Mouse (Mus musculus): ENCODE measurements at regions not wholly inside any gene's neighbourhood (a gene's known extent, or its start where the extent isn't known, plus 50 kb on each side); places are given as distances from the start of the nearest gene placed in this dataset.

DNA sequence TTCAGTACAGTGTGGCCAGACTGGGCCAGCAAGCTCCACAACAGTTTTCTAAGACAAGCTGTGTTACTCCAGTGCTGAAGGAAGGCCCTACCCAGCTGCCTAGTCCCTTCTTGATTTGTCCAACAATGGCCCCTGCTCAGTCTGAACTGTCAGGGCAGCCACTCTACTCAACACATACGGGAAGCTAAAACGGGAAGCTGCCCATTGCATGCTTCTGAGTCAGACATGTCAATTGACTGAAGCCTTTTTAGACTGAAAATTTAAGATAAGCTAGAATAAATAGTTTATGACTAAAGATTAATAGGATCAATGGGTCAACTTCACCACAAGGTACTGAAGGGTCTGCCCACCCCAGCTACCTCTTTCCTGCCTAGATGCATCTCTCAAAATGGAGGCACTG is 181.4 kb upstream of the Cdyl start:
- DNase-seq: no peak

DNA sequence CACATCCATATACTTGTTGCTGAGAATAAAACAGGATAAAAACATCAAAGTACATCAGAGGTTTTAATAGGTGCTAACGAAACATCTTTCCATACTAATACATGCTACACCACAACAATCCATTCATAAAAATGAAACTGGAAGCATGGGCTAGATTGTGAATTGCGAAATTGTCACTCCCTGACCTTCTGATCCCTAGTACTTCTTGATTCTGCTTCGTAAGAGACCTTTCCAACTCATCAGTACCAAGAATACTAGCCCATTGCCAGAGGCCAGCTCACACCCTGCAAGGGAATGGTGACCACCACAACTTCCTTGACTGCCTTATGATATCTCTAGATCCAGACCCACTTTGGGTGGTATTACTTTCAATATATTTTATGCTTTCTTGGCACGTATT is 177.3 kb upstream of the Cdyl start:
- no peak for DNase-seq

DNA sequence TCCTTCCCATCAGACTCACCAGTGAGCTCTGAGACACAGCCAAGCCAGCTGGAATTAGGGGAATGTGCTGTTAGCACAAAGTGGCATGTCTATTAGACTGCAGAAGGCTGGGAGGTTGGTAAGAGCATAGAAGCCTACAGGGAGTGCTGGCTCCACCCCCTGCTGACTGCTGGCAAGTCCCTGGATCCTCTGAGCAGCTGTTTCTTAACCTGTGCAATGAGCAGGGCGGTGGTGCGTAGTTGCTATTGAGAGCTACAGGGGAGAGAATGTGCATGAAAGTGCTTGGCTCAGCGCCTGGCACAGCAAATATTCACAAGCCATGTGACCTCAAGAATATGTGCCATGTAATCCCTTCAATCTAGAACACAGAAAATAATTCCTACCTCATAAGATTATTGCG is 173.5 kb upstream of the Cdyl start:
- DNase-seq: peak; percentile 28

DNA sequence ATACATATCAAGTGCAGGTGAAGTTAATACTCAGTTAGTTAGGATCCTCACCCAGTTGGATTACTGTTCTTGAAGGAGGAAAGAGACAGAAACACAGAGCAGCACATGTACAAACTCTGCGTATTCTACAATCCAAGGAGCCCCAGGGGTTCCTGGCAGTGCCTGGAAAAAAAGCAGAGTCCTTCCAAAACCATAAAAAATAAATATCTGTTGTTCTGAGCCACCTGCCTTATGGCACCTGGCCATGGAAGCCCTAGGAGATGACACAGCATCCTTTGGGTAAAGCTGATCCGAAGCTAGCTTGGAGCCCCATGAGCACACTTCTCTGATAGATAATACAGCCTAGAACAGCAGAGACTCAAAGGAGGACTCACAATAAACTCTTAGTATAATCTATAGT is 159.9 kb upstream of the Cdyl start:
- no peak for DNase-seq

DNA sequence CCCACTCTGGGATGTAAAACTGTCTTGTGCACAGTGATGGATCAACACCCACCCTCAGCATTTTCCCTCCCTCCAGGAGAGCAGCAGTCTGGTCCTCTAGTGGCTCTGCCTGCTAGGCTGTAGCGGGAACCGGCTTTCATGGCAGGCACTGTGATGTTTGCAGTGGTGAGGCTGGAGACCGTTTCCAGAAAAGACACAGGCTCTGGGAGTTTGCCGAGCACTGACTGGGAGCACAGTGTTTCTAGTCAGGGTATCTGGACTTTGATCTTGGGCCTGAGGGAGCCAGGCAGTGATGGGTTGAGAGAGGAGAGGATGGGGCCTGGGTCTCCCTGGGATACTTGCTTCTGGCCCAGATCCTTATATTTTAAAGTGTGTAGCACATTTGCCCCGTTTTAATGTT is 158.7 kb upstream of the Cdyl start:
- DNase-seq: no peak

DNA sequence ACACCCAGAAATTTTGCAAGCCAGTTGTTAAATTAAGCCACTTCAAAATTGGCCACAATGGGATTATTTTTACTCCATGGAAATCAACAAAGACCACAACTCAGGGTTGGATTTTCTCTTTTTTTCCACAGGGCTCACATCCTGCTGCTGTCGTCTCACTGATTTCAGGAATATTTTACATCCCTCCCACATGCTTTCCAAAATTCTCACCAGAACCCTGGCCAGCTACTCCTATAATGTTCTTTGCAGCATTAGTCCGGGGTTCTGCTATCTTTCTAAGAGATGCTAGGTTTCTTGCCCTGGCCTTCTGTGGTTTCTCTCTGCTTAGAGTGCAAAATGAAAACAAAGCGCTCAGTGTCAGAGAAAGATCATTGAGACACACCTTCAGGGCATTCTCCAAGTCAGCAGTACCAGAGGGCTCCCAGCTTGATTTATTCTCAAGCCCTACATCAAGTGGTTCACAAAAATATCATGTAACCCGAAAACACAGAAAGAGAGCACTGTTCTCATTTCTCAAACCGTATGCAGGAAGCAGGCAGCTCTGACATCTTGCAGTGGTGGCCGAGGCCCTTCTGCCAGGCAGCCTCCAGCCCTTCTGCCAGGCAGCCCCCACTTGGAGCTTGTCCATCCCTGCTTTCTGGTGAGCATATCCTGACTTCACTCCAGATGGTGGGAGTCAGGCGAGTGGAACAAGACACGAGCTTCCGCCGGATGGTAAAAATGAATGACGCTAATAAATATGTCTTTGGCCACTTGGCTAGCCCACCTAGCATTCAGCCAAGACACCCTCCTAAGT is 158.1 kb upstream of the Cdyl start:
- DNase-seq: peak; percentile 25

DNA sequence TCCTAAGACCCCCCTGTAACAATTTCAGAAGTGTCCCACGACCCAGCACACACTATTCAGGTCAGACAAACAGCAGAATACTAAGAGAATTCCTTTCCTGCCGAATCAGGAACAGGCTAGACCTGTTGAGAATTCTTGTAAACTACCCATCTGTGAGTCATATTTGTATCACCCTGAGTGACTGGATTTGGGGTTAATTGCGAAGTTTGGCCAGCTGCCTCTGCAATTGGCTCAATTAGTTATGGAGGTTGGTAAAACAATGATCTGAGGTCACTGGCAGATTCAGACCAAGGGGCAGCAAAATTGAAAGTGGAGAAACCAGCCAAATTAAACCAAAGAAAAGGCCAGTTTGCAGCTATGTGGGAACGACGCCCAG is 157.5 kb upstream of the Cdyl start:
- DNase-seq: peak; percentile 14

DNA sequence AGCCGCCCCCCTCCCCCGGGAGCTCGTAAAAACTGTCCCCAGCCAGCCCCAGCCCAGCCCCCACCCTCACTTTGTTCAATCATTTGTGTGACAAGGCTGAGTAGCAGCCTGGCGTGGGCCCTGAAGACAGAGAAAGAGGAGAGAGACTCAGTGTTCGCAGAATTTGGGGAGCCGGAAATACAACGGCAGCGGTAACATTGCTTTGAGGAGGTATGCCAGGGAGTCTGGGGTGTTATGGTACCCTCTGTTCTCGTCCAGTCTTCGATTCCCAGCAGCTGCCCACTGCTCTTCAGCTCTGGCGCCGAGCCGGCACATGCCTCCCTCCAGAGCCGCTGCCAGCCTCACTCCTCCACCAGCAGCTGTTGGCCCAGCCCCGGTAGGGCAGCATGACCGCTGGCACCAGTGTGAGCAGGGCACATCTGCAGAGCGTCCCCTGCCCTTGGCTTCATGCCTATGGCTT is 156.2 kb upstream of the Cdyl start:
- peak; percentile 77 for DNase-seq

DNA sequence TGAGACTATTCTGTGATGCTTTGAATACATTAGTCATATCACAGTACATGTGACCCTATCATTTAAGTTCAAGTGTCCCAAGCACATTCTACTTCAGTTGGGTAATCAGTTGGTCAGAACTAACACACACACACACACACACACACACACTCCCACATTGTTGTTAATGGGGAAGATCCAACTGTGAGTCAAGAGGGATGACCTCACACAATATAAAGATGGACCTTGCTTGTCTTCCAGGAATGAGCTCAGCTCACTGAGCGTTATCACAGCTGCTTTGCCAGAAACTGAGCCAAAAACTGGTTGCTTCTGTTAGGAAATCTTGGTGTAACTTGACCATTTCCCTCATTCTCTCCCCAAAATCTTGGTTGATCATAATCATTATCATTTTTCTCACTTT is 152.4 kb upstream of the Cdyl start:
- peak; percentile 7 for DNase-seq

DNA sequence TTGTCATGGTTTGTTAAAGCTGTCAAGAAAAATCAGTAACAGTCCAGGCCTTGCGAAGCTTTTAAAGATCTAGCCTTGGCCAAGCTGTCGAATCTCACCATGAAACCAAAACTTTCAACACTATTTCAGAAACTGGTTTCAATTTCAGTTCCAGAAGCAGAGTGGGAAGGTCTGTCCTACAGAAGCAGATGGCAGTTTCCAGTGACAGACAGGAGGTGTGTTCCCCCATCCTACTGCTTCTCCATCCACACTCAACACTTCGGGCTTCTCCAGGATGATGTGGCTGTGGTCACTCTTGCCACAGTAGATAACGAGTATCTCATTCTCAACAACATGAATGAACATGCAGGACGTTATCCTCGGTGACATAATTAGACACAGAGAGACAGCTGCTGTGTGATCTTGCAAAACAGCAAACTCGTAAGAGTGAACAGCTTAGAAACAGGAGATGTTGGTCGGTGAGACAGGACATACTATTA is 147.6 kb upstream of the Cdyl start:
- no peak for DNase-seq

DNA sequence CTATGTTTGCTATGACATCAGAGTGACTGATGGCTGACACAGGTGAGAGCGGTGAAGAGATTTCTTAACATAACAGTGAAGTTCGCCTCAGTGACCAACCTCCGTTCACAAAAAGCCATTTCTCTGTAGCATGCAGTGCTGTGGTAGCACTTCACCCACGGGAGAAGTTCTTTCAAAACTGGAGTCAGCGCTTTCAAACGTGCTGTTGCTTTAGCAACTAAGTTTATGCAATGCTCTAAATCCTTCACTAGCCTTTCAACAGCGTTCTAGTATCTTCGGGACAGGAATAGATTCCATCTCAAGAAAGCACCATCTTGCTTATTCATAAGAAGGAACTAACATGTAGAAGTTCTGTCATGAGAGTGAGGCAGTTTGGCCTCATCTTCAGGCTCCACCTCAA is 146.5 kb upstream of the Cdyl start:
- no peak for DNase-seq

DNA sequence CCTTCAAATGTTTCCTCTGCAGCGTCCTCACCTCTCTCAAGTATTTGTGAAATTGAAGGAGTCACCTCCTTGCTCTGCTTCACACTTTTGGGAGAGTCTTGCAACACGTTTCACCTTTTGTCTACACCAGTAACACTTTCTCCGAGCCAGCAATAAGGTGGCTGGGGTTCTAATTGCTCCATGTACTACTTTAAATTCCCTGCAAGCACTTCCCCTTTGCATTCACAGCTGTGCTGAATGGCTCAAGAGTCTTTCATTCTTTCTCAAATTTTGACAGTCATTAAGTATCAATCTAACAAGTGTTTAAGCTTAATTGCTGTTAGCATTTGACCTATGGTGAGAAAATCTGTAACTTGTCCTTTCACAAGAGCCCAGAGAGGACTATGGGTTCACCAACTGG is 144.3 kb upstream of the Cdyl start:
- DNase-seq: no peak

DNA sequence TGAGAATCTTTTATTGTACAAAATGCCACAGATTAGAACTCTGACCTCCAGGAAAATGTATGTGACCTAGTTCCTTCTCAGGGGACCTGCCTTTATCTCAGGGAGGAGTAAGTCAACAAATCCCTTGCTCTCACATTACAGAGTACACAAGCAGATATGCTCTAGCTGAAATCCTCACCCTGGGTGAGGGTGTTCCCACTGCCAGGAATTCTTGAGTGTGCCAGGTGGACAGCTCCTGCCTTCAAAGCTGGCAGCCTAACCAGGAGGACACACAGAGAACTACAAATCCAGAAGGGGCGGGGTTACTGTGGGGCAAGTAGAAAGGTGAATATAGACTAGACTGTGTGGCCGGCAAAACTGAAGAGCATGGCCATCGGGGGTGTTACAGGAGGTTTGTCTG is 141.9 kb upstream of the Cdyl start:
- no peak for DNase-seq

DNA sequence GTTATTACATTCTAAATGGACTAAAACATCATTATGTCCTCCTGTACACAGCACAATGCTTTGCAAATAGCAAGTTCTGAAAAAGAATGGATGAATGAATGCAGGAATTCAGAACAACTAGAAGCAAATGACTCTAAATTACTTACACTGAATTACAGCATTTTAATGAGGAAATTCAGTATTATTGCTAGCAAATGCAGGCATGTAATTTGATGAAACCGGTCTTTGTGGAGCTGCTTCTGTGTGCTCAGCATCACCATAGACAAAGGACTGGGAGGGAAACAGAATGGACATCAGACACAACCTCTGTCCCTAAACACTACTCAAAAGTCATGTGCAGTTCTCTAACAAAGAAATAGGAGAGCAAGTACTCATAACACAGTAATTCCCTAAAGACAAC is 137.4 kb upstream of the Cdyl start:
- no peak for DNase-seq

DNA sequence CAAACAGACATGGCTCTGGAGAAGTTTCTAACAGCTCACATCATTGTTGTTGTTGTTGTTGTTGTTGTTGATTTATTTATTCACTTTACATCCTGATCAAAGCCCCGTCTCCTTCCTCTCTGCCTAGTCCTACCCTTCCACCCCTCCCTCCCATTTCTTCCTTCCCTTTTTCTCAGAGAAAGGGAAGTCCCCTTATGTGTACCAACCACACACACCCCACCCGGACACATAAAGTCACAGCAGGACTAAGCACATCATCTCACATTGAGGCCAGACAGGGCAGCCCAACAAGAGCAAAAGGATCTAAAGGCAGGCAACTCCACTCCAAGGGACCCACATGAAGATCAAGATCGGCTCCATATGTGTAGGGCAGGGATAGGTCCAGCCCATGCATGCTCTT is 130.1 kb upstream of the Cdyl start:
- DNase-seq: no peak

DNA sequence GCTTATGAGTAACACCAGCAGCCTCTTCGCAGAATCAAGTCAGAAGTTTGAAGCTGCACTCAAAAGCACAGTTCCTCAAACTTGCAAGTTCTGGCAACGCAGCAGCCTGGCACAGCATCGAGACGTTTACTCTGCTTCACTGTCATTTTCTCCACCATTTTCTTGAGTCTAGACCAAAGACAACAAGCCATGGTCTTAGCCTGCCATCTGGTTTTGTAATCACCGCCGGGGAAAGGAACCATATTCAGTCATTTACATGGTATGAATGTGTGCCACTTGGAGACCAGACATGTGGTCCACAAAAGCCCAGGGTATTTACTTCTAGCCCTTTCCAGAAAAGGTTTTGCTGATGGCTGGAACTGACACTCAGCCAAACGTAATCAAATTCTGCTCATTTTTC is 122.5 kb upstream of the Cdyl start:
- no peak for DNase-seq

DNA sequence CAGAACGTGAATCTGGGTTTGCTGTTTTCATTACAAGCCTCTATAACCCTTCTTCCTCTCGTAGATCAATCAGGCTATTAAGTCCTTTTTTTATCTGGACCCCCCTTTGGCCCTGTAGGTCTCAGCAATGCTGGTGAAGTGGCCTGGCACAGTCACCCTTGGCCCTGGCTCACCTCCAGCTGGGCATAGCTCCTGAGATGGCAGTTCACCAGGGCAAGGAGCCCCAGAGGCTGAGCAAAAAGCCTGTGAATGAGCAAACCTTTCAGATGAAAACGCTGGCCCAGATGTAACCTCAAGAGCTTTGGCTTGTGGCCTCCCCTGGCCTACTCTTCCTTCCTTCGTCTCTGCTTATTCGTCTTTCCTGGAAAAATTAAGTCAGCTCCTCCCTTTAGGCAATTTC is 121.7 kb upstream of the Cdyl start:
- peak; percentile 54 for DNase-seq

DNA sequence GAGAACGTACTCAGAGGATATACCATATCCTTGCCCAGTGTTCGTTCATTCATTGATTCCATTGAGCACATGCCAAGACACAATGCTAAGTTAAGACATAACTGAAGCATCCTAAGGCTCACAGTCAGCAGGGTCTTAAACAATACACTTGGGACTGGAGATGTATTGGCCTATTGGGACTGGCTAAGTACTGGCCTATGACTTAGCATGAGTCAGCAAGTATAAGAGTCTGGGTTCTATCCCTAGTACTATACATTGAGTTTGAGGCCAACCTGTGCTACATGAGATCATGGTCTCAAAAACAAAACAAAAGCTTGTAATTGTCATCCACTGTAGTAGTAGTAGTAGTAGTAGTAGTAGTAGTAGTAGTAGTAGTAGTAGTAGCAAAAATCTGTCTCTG is 119.2 kb upstream of the Cdyl start:
- no peak for DNase-seq

DNA sequence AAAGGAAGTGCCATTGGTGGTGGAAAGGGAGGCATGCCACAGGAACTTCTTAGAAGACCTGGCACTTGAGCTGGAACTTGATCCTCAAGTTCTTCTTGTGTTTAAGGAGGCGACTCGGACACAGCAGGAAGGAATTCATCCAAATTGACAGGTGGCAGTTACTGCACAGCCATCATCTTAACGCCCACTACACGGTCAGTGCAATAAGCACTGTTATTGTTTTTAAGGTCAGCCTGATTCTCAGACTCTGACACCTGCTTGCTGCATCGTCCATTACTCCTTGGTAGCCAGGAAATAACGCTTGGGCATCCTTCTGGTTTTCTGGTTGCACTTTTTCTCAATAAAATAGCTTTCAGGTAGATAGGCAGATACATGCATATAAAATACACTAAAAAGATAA is 118.6 kb upstream of the Cdyl start:
- DNase-seq: no peak

DNA sequence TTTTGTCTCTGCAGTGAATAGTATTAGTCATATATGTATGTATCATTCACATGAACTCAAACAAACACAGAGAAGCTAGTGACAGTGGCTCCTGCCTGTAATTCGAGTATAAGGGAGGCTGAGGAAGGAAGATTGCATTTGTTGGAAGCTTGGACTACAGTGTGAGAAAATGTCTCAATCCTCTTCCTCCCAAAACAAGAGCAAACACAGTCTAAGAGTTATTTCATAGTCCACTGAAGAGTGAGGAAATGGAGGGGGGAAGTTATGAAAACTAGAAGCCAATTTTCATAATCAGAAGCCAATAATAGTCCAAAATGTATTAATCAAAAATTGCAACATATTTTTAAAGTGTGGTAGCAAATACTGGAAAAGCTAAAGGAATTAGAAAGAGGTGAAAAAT is 95.6 kb upstream of the Cdyl start:
- DNase-seq: no peak

DNA sequence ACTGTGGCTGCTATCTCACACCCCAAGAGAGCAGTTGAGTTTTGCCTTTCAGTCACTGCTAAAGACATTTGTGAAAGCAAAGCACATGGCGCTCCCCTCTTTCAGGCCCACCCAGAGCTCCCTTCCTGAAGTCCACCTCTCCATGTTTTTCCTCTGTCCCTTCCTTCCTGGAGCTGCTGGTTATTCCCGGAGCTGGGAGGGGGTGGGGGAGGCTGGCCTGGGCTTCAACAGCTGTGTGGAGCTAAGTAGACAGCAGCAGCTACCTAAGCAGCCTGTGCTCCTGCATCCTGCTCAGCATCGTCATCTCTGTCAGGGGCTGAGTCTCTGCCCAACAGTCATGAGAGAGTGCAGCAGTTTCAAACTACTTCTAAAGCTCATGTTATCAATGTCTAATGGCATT is 78.0 kb upstream of the Cdyl start:
- peak; percentile 34 for DNase-seq

DNA sequence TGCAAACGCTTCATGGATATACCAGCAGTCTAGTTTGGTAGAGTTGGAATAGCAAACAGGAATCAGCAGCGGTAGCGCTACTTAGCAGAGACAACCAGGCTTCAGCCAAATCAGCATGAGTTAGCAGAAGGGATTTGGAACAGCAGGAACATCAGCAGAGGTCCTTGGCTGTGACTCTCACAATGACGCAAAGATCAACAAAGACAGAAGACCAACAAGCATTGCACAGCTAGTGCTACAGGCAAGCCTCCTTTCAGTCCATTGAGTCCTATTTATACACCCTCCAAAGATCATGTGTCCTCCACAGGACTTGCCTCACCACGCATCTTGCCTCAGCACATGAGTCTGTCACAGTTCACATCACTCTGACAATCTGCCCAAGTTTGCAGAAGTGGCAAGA is 61.6 kb upstream of the Cdyl start:
- no peak for DNase-seq

DNA sequence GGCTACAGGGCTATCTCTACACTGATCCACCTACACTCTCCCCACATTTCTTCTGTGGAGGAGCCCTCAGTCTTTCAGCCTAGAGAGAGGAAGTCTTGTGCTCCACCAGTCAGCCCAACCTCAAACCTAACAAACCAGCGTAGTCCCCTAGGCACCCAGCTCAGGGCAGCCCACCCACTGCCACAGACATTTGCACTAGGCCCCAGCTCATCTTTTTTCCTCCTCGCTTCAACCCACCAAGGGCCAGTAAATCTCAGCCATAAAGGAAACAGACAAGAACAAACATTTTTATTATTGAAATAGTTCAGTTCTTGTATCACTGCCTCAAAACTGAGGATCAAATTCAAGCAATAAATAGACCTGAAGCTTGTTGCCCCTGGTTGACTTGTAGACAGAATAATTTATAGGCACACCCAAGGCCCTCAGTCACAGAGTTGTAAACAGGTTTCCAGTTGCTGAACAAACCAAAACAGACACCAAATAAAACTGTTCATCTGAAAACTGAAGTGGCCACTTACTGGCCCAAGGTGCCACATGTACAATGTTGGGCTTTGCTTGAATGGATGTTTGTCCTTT is 58.0 kb upstream of the Cdyl start:
- DNase-seq: no peak

DNA sequence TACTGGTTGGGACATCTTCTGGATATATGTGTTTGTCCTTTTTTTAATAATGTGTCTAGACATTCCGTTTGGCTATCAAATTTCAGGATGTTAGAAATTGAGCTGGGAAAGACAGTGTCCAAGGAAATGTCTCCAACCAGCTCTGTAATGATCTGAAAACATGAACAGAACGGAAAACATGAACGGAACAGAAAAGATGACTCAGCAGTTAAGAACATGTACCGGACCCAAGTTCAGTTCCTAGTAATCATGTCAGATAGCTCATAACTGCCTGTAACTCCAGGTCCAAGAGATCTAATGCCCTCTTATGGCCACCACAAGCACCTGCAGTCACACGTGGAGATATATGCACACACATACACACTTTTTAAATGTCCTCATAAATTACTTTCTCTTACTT is 56.6 kb upstream of the Cdyl start:
- DNase-seq: no peak

Data from gastrocnemius, postnatal 10 days (tissue).